Mouse (Mus musculus) limb, embryonic 15.5 days (tissue): ENCODE measurements around the gene Ephb2. TPM values are rescaled to one million over a fixed set of nuclear protein-coding genes. Genes with fewer than 3 reads are reported as not detected.
A peak's percentile ranks its signal among the peaks of the same experiment; 100 is the strongest.

Source experiments
- ATAC-seq: fragments of 200-750 bp; cut with Nextera tagmentation; 2 replicates; pipeline ENCODE4 v1.8.0; 2017; ENCODE audit warnings: low read depth, moderate TSS enrichment; ENCODE audit not compliant: insufficient number of reproducible peaks, low FRiP score, low TSS enrichment
- H3K27ac ChIP-seq: fragments of 300-500 bp; sonication (generic); 2 replicates; pipeline ENCODE4 v1.5.1; 2015; ENCODE audit warnings: moderate library complexity, mild to moderate bottlenecking, inconsistent platforms
- H3K27me3 ChIP-seq: fragments of 300-500 bp; sonication (generic); 2 replicates; pipeline ENCODE4 v1.6.1; 2015; ENCODE audit warnings: inconsistent platforms
- H3K36me3 ChIP-seq: fragments of 300-500 bp; sonication (generic); 2 replicates; pipeline ENCODE4 v1.6.1; 2015; ENCODE audit warnings: inconsistent platforms
- H3K4me1 ChIP-seq: fragments of 300-500 bp; sonication (generic); 2 replicates; pipeline ENCODE4 v1.6.1; 2015; ENCODE audit warnings: inconsistent platforms
- H3K4me2 ChIP-seq: fragments of 300-500 bp; sonication (generic); 2 replicates; pipeline ENCODE4 v1.6.1; 2015; ENCODE audit warnings: mild to moderate bottlenecking, inconsistent platforms
- H3K4me3 ChIP-seq: fragments of 300-500 bp; sonication (generic); 2 replicates; pipeline ENCODE4 v1.5.1; 2015; ENCODE audit warnings: mild to moderate bottlenecking, inconsistent platforms
- H3K9ac ChIP-seq: fragments of 300-500 bp; sonication (generic); 2 replicates; pipeline ENCODE4 v1.6.1; 2015; ENCODE audit warnings: inconsistent platforms
- H3K9me3 ChIP-seq: fragments of 300-500 bp; sonication (generic); 2 replicates; pipeline ENCODE4 v1.6.1; 2016; ENCODE audit warnings: inconsistent platforms
- WGBS: fragments of 180-500 bp; shearing (Covaris S2); methylation state at CpG from one replicate; pipeline ENCODE4 v1.1.7; 2015; 5-methylcytosine and 5-hydroxymethylcytosine counted together
- polyA plus RNA-seq: library from polyadenylated mRNA; unstranded; fragments of >200 nt; fragmentation: Nextera tagmentation; extraction: Ambion mirVana; gene quantifications from 2 replicates; pipeline ENCODE4 v1.2.1, GENCODE M21; 2015

The Ephb2 gene
- polyA plus RNA-seq, 1 experiment from 2014 or later: 11.3 TPM

DNA sequence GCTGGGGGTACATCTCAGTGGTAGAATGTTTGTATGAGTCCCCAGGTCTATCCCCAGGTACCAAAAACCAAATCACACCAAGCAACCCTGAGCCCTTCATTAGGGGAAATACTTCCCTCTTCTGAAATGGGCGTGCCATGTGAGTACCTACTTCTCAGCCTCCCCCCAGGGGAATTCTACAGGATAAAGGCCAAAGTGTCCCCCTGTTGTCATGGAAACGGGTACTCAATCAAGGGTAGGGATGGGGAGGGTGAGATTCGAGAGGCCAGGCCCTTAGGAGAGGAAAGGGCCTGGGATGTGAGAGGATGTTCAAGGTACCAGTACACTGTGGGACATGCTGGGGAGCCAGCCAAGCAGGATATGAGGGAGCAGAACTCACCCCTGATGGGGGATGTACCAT is 61.6 kb downstream of the Ephb2 start:
- Histone ChIP-seq H3K27ac (no peak overlapping the region), H3K9ac (no peak overlapping the region), H3K4me1 (peaks cover 31% of the 10 kb centered on the region), H3K4me3 (no peak overlapping the region), H3K36me3 (peaks cover 8% of the 10 kb centered on the region; the same call in 1 of the 2 replicates), H3K9me3 (no peaks in the 10 kb centered on the region), H3K4me2 (no peak overlapping the region), H3K27me3 (no peaks in the 10 kb centered on the region)
- 56% methylated on average over 3 of the region's 3 CpGs for WGBS
- no peak for ATAC-seq

DNA sequence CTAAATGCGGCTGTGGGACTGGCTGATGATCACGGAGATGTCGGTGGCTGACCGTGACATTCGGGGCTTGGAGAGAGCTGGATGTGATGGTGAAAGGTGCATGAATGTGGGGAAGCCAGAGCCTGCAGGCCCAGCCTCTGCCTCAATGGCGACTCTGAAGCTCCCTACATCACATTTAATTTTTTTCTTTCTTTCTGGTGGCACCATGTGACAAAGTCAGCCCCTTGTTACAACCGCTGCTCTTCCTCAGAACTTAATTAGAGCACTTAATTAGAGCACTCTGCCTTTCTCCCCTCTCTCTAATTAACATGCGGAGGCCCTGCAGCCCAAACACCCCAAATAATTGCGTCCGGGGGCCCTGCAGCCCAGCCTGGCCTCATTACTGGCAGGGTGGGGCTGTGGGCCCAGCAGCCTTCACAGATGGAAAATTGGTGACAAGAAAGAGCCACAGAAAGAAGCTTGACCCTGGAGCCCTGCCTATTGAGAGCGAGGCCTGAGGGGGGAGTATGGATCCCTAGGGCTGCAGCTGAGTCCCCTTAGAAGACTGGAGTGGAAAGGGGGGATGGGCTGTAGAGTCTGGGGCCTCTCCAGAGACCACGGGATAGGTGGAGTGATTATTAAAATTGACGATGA is 62.7 kb downstream of the Ephb2 start:
- Histone ChIP-seq H3K4me2 (no peak overlapping the region), H3K4me1 (peaks cover 23% of the 10 kb centered on the region), H3K9ac (no peak overlapping the region), H3K9me3 (no peaks in the 10 kb centered on the region), H3K27ac (no peak overlapping the region), H3K4me3 (no peak overlapping the region), H3K27me3 (no peaks in the 10 kb centered on the region), H3K36me3 (peaks cover 11% of the 10 kb centered on the region; the same call in 1 of the 2 replicates)
- 56% methylated on average over 13 of the region's 13 CpGs for WGBS
- no peak for ATAC-seq

DNA sequence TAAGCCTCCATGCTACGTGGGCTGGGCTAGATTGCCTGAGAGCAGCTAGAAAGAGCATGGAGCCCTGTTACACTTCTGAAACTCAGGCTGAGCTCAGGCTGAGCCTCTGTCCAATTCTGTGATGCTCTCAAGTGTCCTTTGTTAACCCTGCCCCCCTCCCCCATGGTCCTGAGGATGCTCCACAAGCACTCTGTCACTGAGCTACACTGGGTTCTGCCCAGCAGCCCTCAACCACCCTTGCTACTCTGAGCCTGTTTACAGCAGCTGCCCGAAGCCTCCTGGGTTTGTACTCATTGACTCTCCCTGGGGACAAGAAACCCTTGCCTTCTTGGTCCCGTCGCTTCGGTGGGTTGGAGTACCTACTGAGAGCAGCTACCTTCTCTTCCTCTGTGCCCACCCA is 63.5 kb downstream of the Ephb2 start:
- Histone ChIP-seq H3K27ac (no peak overlapping the region), H3K4me1 (peaks cover 20% of the 10 kb centered on the region)

DNA sequence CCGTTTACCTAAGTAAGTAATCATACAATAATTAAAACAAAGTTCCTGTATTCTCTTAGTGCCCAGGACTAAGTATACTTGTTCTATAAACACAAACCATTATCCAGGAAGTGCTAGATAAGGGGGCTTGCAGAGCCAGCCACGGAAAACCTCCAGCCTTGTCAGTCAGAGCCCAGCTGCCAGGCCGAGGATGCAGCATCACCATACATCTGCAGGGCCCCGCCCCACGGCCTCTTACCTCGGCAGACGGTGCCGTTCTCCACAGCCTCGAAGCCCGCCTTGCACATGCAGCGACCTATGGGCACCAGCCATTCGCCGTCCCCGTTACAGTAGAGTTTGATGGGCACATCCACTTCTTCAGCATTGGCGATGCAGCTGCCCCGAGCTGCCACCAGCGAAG is 65.1 kb downstream of the Ephb2 start:
- H3K27ac ChIP-seq: no peak overlapping the region
- 0 out of 2 replicates have a peak, but pooled peaks cover 4% of the 10 kb centered on the region for H3K4me1 ChIP-seq
- H3K4me3 ChIP-seq: no peak overlapping the region
- WGBS: 88% methylated on average over 17 of the region's 17 CpGs
- no peaks in the 10 kb centered on the region for H3K27me3 ChIP-seq
- peaks cover 11% of the 10 kb centered on the region; the same call in 1 of the 2 replicates for H3K36me3 ChIP-seq
- no peak for ATAC-seq
- H3K9me3 ChIP-seq: no peaks in the 10 kb centered on the region
- no peak overlapping the region for H3K4me2 ChIP-seq
- H3K9ac ChIP-seq: no peak overlapping the region

More for the DNA sequence above, 63.5 kb downstream of the Ephb2 start:
- Histone ChIP-seq H3K9ac (no peak overlapping the region), H3K36me3 (peaks cover 11% of the 10 kb centered on the region; the same call in 1 of the 2 replicates), H3K4me3 (no peak overlapping the region), H3K9me3 (no peaks in the 10 kb centered on the region), H3K4me2 (no peak overlapping the region), H3K27me3 (no peaks in the 10 kb centered on the region)
- ATAC-seq: no peak
- 85% methylated on average over 5 of the region's 5 CpGs for WGBS

DNA sequence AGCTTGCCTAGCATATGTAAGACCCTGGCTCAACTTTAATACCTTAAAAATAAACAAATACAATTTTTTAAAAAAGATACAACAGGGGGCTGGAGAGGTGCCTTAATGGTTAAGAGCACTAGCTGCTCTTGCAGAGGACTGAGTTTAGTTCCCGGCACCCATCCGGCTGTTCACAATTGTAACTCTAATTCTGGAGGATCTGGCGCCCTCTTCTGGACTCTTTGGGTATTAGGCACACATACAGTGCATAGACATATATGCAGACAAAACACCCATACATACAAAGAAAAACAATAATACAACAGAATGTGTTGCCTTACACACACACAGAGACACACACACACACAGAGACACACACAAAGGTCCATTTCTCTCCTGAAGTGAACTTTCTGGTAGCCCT is 67.3 kb downstream of the Ephb2 start:
- H3K9me3 ChIP-seq: no peaks in the 10 kb centered on the region
- no peak overlapping the region for H3K27ac ChIP-seq
- 95% methylated on average over 3 of the region's 3 CpGs for WGBS
- H3K4me2 ChIP-seq: no peak overlapping the region
- ATAC-seq: no peak
- H3K27me3 ChIP-seq: no peaks in the 10 kb centered on the region
- peaks cover 11% of the 10 kb centered on the region; the same call in 1 of the 2 replicates for H3K36me3 ChIP-seq
- no peak overlapping the region for H3K4me3 ChIP-seq
- H3K4me1 ChIP-seq: peaks cover 11% of the 10 kb centered on the region
- no peak overlapping the region for H3K9ac ChIP-seq

DNA sequence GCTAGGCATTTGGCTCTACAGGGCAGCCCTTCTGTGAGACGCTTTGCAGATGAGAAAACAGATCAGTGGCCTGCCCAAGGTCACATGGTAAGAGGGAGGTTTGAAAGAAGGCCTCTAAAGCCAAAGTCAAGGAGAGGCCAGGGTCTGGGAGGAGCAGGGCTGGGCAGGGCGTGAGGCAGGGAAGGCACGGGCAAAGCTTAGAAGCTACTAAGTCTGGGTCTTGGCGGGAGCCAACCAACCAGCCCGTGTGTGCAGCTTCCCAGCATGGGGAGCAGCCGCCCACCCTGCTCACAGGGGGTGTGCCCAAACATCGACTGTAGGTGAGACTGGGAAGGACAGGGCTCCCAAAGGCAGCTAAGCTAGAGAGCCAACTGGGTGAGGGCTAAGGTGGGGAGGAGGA is 70.7 kb downstream of the Ephb2 start:
- H3K4me1 ChIP-seq: peaks cover 37% of the 10 kb centered on the region
- 66% methylated on average over 7 of the region's 7 CpGs for WGBS
- ATAC-seq: no peak
- no peaks in the 10 kb centered on the region for H3K27me3 ChIP-seq
- H3K9me3 ChIP-seq: no peaks in the 10 kb centered on the region
- H3K36me3 ChIP-seq: peaks cover 3% of the 10 kb centered on the region; the same call in 1 of the 2 replicates
- H3K27ac ChIP-seq: no peak overlapping the region
- H3K9ac ChIP-seq: no peak overlapping the region
- H3K4me3 ChIP-seq: no peak overlapping the region
- no peak overlapping the region for H3K4me2 ChIP-seq

DNA sequence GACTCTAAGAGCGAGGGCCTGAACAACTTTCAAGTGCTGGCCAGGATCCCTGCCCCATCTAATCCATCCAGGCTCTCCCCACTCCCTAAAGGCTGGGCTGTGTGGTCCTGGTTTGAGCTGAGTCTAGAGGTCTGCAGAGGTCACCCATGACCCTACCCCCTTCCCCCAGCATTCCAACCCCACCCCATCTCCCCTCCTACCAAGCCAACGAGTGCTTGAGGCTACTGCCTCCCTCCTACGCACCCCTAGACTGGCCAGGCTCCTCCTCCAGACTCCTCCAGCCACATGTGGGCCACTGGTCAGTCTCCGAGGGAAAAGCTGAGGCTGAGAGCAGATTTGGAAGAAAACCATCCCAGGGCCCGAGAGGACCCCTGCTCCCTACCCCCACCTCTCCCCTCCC is 72.4 kb downstream of the Ephb2 start:
- WGBS: 45% methylated on average over 5 of the region's 5 CpGs
- no peak overlapping the region for H3K9ac ChIP-seq
- no peak overlapping the region for H3K4me2 ChIP-seq
- ATAC-seq: no peak
- H3K4me3 ChIP-seq: no peak overlapping the region
- no peaks in the 10 kb centered on the region for H3K27me3 ChIP-seq
- H3K4me1 ChIP-seq: peaks cover 37% of the 10 kb centered on the region
- no peaks in the 10 kb centered on the region for H3K9me3 ChIP-seq
- peaks cover 7% of the 10 kb centered on the region; the same call in 1 of the 2 replicates for H3K36me3 ChIP-seq
- no peak overlapping the region for H3K27ac ChIP-seq

DNA sequence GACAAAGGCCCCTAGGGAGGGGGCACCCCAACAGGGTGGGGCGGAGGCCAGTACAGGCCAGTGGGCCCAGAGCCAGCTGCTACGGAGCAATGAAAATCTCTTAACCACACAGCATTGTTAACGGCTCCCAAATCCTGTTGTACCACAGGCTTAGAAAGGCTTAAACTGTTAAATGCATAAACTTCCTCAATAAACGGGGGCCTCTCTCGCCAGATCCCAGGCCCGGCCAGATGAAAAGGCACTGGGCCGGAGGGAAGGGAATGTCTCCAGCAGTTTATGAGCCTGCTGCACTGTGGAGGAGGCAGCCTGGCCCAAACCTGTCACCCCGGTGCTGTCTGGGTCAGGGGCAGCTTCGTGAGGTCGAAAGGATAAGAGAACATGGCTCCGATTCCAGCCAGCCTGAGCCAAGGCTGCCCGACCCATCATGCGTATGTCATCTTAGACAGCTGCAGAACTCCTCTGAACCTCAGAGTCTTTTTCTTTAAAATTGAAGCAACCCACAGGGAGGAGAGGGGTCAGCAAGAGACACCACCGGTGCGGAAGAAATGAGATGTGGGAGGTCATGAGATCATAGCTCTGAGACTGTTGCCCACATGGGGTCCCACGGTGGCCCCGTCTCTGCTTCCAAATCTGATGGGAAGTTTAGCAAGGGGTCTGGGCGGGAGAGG is 73.9 kb downstream of the Ephb2 start:
- no peak overlapping the region for H3K9ac ChIP-seq
- no peak overlapping the region for H3K4me3 ChIP-seq
- peak; percentile 52; the same call in 1 of the 2 replicates for ATAC-seq
- 18% methylated on average over 18 of the region's 18 CpGs for WGBS
- peaks cover 42% of the 10 kb centered on the region for H3K4me1 ChIP-seq
- H3K27me3 ChIP-seq: no peaks in the 10 kb centered on the region
- H3K4me2 ChIP-seq: no peak overlapping the region
- H3K27ac ChIP-seq: peak overlapping the region; percentile 19
- no peaks in the 10 kb centered on the region for H3K9me3 ChIP-seq
- peaks cover 5% of the 10 kb centered on the region; the same call in 1 of the 2 replicates for H3K36me3 ChIP-seq

DNA sequence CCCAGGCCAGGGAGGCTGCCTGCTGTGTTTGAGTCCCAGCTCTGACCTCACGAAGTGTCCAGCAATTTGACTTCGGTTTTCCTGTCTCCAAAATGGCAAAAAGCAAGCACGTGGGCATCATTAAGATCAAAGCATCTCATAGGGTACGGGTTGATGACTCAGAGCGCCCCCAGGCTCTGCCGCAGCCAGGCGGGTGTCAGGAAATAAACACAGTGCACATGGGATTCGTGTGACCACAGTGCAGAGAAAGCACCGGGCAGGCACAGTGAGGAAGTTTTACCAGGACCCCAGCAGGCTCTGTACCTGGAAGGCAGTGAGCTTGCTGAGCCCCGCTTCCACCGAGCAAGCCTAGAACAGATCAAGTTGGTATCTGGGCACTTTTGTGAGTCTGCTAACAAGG is 74.9 kb downstream of the Ephb2 start:
- H3K4me2 ChIP-seq: no peak overlapping the region
- H3K9me3 ChIP-seq: no peaks in the 10 kb centered on the region
- peaks cover 47% of the 10 kb centered on the region for H3K4me1 ChIP-seq
- H3K27me3 ChIP-seq: no peaks in the 10 kb centered on the region
- H3K27ac ChIP-seq: no peak overlapping the region
- H3K4me3 ChIP-seq: no peak overlapping the region
- H3K36me3 ChIP-seq: peaks cover 5% of the 10 kb centered on the region; the same call in 1 of the 2 replicates
- no peak for ATAC-seq
- WGBS: 28% methylated on average over 11 of the region's 11 CpGs
- H3K9ac ChIP-seq: no peak overlapping the region

DNA sequence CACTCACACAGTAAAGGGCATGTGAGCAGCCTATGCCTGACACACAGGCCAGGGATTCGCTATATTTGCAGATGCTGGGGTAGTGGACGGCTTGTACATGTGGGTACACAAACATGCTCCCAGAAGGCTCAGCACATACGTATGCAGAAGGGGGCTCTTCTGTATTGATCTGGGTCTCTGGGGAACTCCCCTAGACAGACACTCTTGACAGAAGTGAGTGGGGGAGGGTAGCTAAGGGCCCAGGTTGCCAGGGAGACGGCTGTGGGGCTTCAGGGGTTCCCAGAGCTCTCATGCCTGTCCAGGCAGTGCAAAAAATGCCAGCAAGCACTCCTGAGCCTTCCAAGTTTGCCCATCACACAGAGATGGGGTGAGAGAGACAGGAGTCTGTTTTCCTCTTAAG is 78.7 kb downstream of the Ephb2 start:
- WGBS: 70% methylated on average over 4 of the region's 4 CpGs

DNA sequence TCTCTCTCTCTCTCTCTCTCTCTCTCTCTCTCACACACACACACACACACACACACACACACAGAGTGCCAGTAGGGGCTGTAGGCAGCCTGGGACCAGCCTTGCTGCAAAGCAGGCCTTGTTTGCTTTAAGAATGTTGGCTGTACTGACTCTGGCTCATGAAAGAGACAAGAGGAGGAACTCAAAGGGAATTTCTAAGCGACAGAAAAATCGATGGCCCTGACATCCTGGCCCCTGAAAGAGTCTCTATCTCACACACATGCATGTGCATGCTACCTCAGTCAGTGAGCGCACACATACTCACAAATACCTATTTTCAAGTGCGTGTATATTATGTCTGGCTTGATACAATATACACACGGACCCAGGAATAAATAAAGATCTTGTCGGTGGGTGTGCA is 79.3 kb downstream of the Ephb2 start:
- no peaks in the 10 kb centered on the region for H3K27me3 ChIP-seq
- H3K27ac ChIP-seq: no peak overlapping the region
- ATAC-seq: no peak
- WGBS: 57% methylated on average over 6 of the region's 6 CpGs
- no peak overlapping the region for H3K4me3 ChIP-seq
- no peak overlapping the region for H3K4me2 ChIP-seq
- H3K9me3 ChIP-seq: no peaks in the 10 kb centered on the region
- H3K36me3 ChIP-seq: peaks cover 5% of the 10 kb centered on the region; the same call in 1 of the 2 replicates
- H3K4me1 ChIP-seq: peaks cover 44% of the 10 kb centered on the region
- no peak overlapping the region for H3K9ac ChIP-seq

More for the DNA sequence above, 78.7 kb downstream of the Ephb2 start:
- Histone ChIP-seq H3K4me2 (no peak overlapping the region), H3K27me3 (no peaks in the 10 kb centered on the region), H3K4me1 (peaks cover 50% of the 10 kb centered on the region), H3K27ac (no peak overlapping the region), H3K4me3 (no peak overlapping the region), H3K9ac (no peak overlapping the region), H3K36me3 (peaks cover 5% of the 10 kb centered on the region; the same call in 1 of the 2 replicates), H3K9me3 (no peaks in the 10 kb centered on the region)
- no peak for ATAC-seq

DNA sequence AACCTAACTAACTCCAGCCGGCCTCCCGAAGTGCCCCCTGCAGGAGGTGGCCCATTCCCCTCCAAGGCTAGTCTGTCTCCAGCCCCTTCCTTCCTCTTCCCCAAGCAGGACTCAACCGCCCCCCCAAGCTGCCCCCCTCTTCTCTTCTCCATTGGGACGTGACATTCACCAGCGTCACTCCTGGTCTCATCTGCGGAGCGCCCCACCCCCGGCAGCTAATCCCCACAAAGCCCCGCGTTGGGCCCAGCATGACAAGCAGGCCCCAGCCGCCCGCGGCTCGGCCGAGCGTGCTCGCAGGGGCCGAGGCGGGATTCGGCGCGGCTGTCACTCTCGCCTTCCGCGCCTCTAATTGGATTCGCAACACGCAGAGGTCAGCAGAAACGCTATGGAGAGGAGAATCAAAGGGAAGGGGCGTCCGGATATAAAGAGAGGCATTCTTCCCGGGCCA is 80.4 kb downstream of the Ephb2 start:
- peak overlapping the region; percentile 41 for H3K4me2 ChIP-seq
- peak overlapping the region; percentile 19 for H3K4me3 ChIP-seq
- no peaks in the 10 kb centered on the region for H3K9me3 ChIP-seq
- ATAC-seq: no peak
- H3K4me1 ChIP-seq: peaks cover 43% of the 10 kb centered on the region
- H3K27me3 ChIP-seq: no peaks in the 10 kb centered on the region
- peaks cover 5% of the 10 kb centered on the region; the same call in 1 of the 2 replicates for H3K36me3 ChIP-seq
- 0 out of 2 replicates have a peak overlapping the region, but pooled peaks have one; percentile 1 for H3K9ac ChIP-seq
- H3K27ac ChIP-seq: no peak overlapping the region
- WGBS: 1% methylated on average over 31 of the region's 31 CpGs
